Mouse (Mus musculus) midbrain, embryonic 14.5 days (tissue): ENCODE results near the gene 2900011O08Rik. TPM values are rescaled to one million over a fixed set of nuclear protein-coding genes. Genes with fewer than 3 reads are reported as not detected.

Source experiments
- ATAC-seq: fragments of 200-750 bp; cut with Nextera tagmentation; 2 replicates; pipeline ENCODE4 v1.8.0; 2017; ENCODE audit warnings: moderate number of reproducible peaks, moderate library complexity; ENCODE audit not compliant: low FRiP score, low TSS enrichment
- DNase-seq: peaks from one replicate; pipeline ENCODE4 v3.0.0-alpha.2; 2015
- H3K27ac ChIP-seq: fragments of 300-500 bp; sonication (generic); replicated peaks from 2 replicates; pipeline ENCODE4 v1.5.1; 2014; ENCODE audit warnings: mild to moderate bottlenecking, low read depth, low read length, moderate library complexity
- H3K27me3 ChIP-seq: fragments of 300-500 bp; sonication (generic); 2 replicates; pipeline ENCODE4 v1.6.1; 2014; ENCODE audit warnings: low read length, control low read depth, mixed read lengths; ENCODE audit not compliant: control insufficient read depth, insufficient read depth
- H3K36me3 ChIP-seq: fragments of 300-500 bp; sonication (generic); 2 replicates; pipeline ENCODE4 v1.6.1; 2014; ENCODE audit warnings: low read length, control low read depth; ENCODE audit not compliant: control insufficient read depth, insufficient read depth
- H3K4me1 ChIP-seq: fragments of 300-500 bp; sonication (generic); 2 replicates; pipeline ENCODE4 v1.6.1; 2014; ENCODE audit warnings: mild to moderate bottlenecking, antibody characterized with exemption, low read length, control low read depth; ENCODE audit not compliant: control insufficient read depth, insufficient read depth
- H3K4me2 ChIP-seq: fragments of 300-500 bp; sonication (generic); 2 replicates; pipeline ENCODE4 v1.6.1; 2014; ENCODE audit warnings: mild to moderate bottlenecking, low read length, moderate library complexity
- H3K4me3 ChIP-seq: fragments of 300-500 bp; sonication (generic); replicated peaks from 2 replicates; pipeline ENCODE4 v1.5.1; 2014; ENCODE audit warnings: low read depth, low read length
- H3K9ac ChIP-seq: fragments of 300-500 bp; sonication (generic); replicated peaks from 2 replicates; pipeline ENCODE4 v1.6.1; 2014; ENCODE audit warnings: mild to moderate bottlenecking, low read length, moderate library complexity
- H3K9me3 ChIP-seq: fragments of 300-500 bp; sonication (generic); 2 replicates; pipeline ENCODE4 v1.6.1; 2016; ENCODE audit warnings: low read length, control low read depth, mixed read lengths; ENCODE audit not compliant: control insufficient read depth
- WGBS: fragments of 180-500 bp; shearing (Covaris S2); extraction: QIAGEN DNeasy Blood & Tissue Kit; methylation state at CpG from one replicate; pipeline ENCODE4 v1.1.7; 2014; 5-methylcytosine and 5-hydroxymethylcytosine counted together
- polyA plus RNA-seq: library from polyadenylated mRNA; unstranded; fragments of >200 nt; fragmentation: Nextera tagmentation; extraction: Ambion mirVana; gene quantifications from 2 replicates; pipeline ENCODE4 v1.2.1, GENCODE M21; 2014

2900011O08Rik gene
- polyA plus RNA-seq, 1 experiment from 2014 or later, result 166 TPM

DNA sequence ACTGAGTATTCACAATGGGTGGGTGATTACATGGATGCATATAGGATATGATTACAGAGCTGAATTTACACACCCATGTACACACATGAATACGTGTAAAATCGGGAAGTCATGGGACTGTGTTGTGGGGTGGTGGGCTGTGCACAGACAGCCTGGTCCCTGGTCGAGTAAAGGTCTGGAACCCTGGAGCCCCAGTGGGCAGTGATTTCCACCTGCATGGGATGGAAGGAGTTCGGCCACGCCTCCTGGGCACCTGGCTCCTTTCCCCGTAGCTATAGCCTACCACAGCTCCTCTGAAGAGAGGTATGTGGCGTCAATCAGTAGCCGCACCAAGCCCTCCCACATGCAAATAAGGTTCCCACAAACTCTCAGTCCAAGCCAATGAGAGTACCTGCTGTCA is 30.9 kb downstream of the 2900011O08Rik start:
- no peak for ATAC-seq
- 88% methylated on average over 8 of the region's 8 CpGs for WGBS

DNA sequence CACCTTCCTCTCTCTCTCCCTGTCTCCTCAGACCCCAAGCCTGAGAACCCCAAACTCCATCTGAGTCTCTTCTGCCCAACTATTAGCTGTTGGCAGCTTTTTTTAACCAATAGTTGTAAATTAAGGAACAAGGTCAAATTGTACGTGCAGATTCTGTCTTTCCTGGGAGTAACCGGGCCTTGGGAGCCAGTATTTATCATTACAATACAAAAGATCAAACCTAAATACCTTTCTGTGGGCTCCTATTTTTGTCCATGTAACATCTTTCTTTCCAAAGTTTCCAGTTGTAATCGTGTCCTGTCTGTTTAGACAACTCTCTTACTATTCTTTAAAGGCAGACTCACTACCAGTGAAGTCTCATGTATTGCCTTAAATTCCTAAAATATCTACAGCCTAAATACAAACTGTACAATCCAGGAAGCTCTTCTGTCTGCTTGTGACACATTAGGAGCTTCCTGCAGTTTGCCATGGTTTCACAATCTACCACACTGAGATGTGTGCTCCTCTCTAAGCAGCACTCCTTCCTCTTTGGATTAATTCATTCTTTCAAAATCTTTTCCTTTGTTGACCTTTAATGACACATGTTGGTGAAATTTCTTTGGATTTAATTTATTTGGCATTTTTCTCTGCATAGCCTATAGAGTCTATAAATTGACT is 34.9 kb downstream of the 2900011O08Rik start:
- H3K4me3 ChIP-seq, result no peak overlapping the region
- ATAC-seq, result no peak
- WGBS, result 80% methylated on average over 3 of the region's 3 CpGs
- H3K36me3 ChIP-seq, result no peaks in the 10 kb centered on the region
- DNase-seq, result no peak
- H3K4me2 ChIP-seq, result no peak overlapping the region
- no peak overlapping the region for H3K9ac ChIP-seq
- H3K9me3 ChIP-seq, result no peaks in the 10 kb centered on the region
- no peak overlapping the region for H3K27ac ChIP-seq
- H3K4me1 ChIP-seq, result no peaks in the 10 kb centered on the region
- no peaks in the 10 kb centered on the region for H3K27me3 ChIP-seq

More for the DNA sequence above, 30.9 kb downstream of the 2900011O08Rik start:
- DNase-seq, result no peak
- H3K4me2 ChIP-seq, result no peak overlapping the region
- no peaks in the 10 kb centered on the region for H3K4me1 ChIP-seq
- no peaks in the 10 kb centered on the region for H3K27me3 ChIP-seq
- H3K4me3 ChIP-seq, result no peak overlapping the region
- H3K9me3 ChIP-seq, result no peaks in the 10 kb centered on the region
- no peak overlapping the region for H3K9ac ChIP-seq
- no peak overlapping the region for H3K27ac ChIP-seq
- no peaks in the 10 kb centered on the region for H3K36me3 ChIP-seq

GRCm38 (mm10) chr16:14025091-14025990 is 38.9 kb downstream of the 2900011O08Rik start:
- Histone ChIP-seq H3K27ac (no peak overlapping the region), H3K36me3 (peaks cover 5% of the 10 kb centered on the region; the same call in 1 of the 2 replicates), H3K27me3 (no peaks in the 10 kb centered on the region), H3K4me3 (no peak overlapping the region), H3K9me3 (no peaks in the 10 kb centered on the region), H3K4me2 (no peak overlapping the region), H3K4me1 (no peaks in the 10 kb centered on the region; the same call in 1 of the 2 replicates), H3K9ac (no peak overlapping the region)
- 60% methylated on average over 2 of the region's 2 CpGs for WGBS
- ATAC-seq, result no peak
- DNase-seq, result no peak

DNA sequence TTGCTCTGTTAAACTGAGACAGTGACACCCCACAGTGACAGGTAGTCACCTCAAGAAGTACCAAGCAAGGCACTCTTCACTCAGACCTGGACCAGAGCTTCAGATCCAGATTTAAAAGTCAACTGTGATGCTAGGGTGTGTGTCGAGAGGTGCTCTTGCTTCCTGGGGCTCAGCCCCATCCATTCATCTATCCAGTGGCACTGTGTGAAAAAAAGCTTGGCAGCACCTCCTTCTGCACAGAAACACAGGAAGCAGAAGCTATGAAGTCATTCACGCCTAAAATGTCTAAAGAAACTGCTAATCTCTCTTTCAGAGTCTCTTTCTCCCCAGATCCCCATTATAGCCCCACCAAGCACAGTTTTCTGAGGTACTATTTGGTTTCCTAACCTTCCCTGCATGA is 42.7 kb downstream of the 2900011O08Rik start:
- peaks cover 5% of the 10 kb centered on the region; the same call in 1 of the 2 replicates for H3K36me3 ChIP-seq
- H3K27me3 ChIP-seq, result no peaks in the 10 kb centered on the region
- H3K4me3 ChIP-seq, result no peak overlapping the region
- ATAC-seq (no peak), DNase-seq (no peak)
- no peaks in the 10 kb centered on the region for H3K9me3 ChIP-seq
- H3K27ac ChIP-seq, result no peak overlapping the region
- H3K9ac ChIP-seq, result no peak overlapping the region
- H3K4me1 ChIP-seq, result no peaks in the 10 kb centered on the region; the same call in 1 of the 2 replicates
- no peak overlapping the region for H3K4me2 ChIP-seq
- 64% methylated on average over 2 of the region's 2 CpGs for WGBS

DNA sequence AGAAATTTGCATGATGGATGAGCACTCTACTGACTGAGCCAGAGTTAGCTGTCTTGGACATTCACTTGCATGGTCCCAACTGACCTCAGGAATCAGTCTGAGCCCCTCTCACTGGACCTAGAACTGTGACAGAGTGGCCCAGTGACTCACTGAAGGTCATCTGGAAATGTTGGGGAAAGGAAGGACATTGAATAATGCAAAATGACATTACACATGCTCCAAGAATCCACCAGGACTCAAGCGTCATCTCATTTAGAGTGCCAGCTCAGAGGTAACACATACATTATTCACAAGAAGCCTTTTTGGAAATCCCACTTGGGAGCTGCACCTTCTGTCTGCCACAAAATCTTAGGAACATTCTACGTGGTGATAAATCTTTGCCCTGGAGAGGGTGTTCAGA is 43.4 kb downstream of the 2900011O08Rik start:
- ATAC-seq (no peak), DNase-seq (no peak)
- Histone ChIP-seq H3K36me3 (peaks cover 5% of the 10 kb centered on the region; the same call in 1 of the 2 replicates), H3K27ac (no peak overlapping the region), H3K9me3 (no peaks in the 10 kb centered on the region), H3K4me3 (no peak overlapping the region), H3K27me3 (no peaks in the 10 kb centered on the region), H3K4me2 (no peak overlapping the region), H3K9ac (no peak overlapping the region), H3K4me1 (no peaks in the 10 kb centered on the region; the same call in 1 of the 2 replicates)
- WGBS, result 60% methylated on average over 2 of the region's 2 CpGs

- H3K4me1 ChIP-seq, result no peaks in the 10 kb centered on the region; the same call in 1 of the 2 replicates
- DNase-seq, result no peak
- H3K36me3 ChIP-seq, result peaks cover 5% of the 10 kb centered on the region; the same call in 1 of the 2 replicates
- H3K27ac ChIP-seq, result no peak overlapping the region
- H3K27me3 ChIP-seq, result no peaks in the 10 kb centered on the region
- H3K9me3 ChIP-seq, result no peaks in the 10 kb centered on the region
- no peak overlapping the region for H3K9ac ChIP-seq
- no peak for ATAC-seq
- WGBS, result 88% methylated on average over 4 of the region's 4 CpGs
- no peak overlapping the region for H3K4me3 ChIP-seq
- H3K4me2 ChIP-seq, result no peak overlapping the region
Measured at GRCm38 (mm10) chr16:14030650-14031049, 44.2 kb downstream of the 2900011O08Rik start.

GRCm38 (mm10) chr16:14033076-14033475 is 46.7 kb downstream of the 2900011O08Rik start:
- ATAC-seq, result no peak
- Histone ChIP-seq H3K4me1 (no peaks in the 10 kb centered on the region; the same call in 1 of the 2 replicates), H3K27me3 (no peaks in the 10 kb centered on the region), H3K4me2 (no peak overlapping the region), H3K9me3 (no peaks in the 10 kb centered on the region), H3K27ac (no peak overlapping the region), H3K36me3 (peaks cover 5% of the 10 kb centered on the region; the same call in 1 of the 2 replicates), H3K4me3 (no peak overlapping the region), H3K9ac (no peak overlapping the region)
- DNase-seq, result no peak
- 84% methylated on average over 4 of the region's 4 CpGs for WGBS

- no peaks in the 10 kb centered on the region for H3K36me3 ChIP-seq
- 89% methylated on average over 2 of the region's 2 CpGs for WGBS
- H3K27me3 ChIP-seq, result no peaks in the 10 kb centered on the region
- ATAC-seq (no peak), DNase-seq (no peak)
- no peak overlapping the region for H3K9ac ChIP-seq
- H3K4me3 ChIP-seq, result no peak overlapping the region
- H3K9me3 ChIP-seq, result no peaks in the 10 kb centered on the region
- no peak overlapping the region for H3K27ac ChIP-seq
- no peak overlapping the region for H3K4me2 ChIP-seq
- no peaks in the 10 kb centered on the region for H3K4me1 ChIP-seq
Measured at GRCm38 (mm10) chr16:14042421-14042820, 56.0 kb downstream of the 2900011O08Rik start.
